Mouse (Mus musculus) adrenal gland (tissue): ENCODE results near the gene Ckap4.

Experiments
- intact Hi-C: fragments of 180-260 bp; cut with DNase I; formaldehyde crosslinking; loops from one replicate; pipeline ENCODE4 v1.15.1; 2025
- long read RNA-seq, 2 experiments: library from polyadenylated mRNA; unstranded; transcript quantifications; one replicate each; pipeline ENCODE4 v2.0.0; 2020; ENCODE audit warnings: borderline replicate concordance in 1 of 2; ENCODE audit not compliant: insufficient replicate concordance in 1 of 2

Gene Ckap4
- long read RNA-seq, experiment 1, transcript Ckap4-201 (2 exons, 3,089 nt) = major isoform, 32 of 33 reads
- long read RNA-seq, experiment 1, partial matches to known transcripts = 0 of 33 reads
- long read RNA-seq, experiment 1, other reads (novel, unspliced or antisense) = 1 of 33 reads
- long read RNA-seq, experiment 2, transcript Ckap4-201 (2 exons, 3,089 nt) = major isoform, 34 of 38 reads
- long read RNA-seq, experiment 2, partial matches to known transcripts = 0 of 38 reads
- long read RNA-seq, experiment 2, other reads (novel, unspliced or antisense) = 4 of 38 reads

GRCm38 (mm10) chr10:84533912-84534671, at the start of gene Ckap4:
Gene Ckap4 (minus strand): TSS chr10:84534062.
- intact Hi-C loops = loop anchor here (5.0 kb wide), 2 partner anchors 43 to 88 kb away; partner anchors contain the start of genes Polr3b and Tcp11l2

- intact Hi-C loops = no loop called here
These were observed 48.4 kb upstream of the Ckap4 start for GRCm38 (mm10) chr10:84582236-84582635.

- intact Hi-C loops = no loop called here
These were observed 47.3 kb upstream of the Ckap4 start for GRCm38 (mm10) chr10:84581191-84581590.

- intact Hi-C loops = loop anchor here (5.0 kb wide), 2 partner anchors 33 to 47 kb away; partner anchors contain the start of gene Ckap4
These were observed 45.7 kb upstream of the Ckap4 start for GRCm38 (mm10) chr10:84579527-84579926.

GRCm38 (mm10) chr10:84578738-84579137, 44.9 kb upstream of the Ckap4 start:
- intact Hi-C loops = loop anchor here (5.0 kb wide), 2 partner anchors 34 to 46 kb away; partner anchors contain the start of gene Ckap4

- intact Hi-C loops = loop anchor here (5.0 kb wide), 2 partner anchors 35 to 45 kb away; partner anchors contain the start of gene Ckap4
These were observed 43.3 kb upstream of the Ckap4 start for GRCm38 (mm10) chr10:84577071-84577727.

GRCm38 (mm10) chr10:84576395-84577070, 42.7 kb upstream of the Ckap4 start, which contains the start of gene Tcp11l2:
Gene Tcp11l2 (plus strand): TSS chr10:84576626.
- intact Hi-C loops = loop anchor here (5.0 kb wide), 2 partner anchors 36 to 44 kb away; partner anchors contain the start of gene Ckap4

GRCm38 (mm10) chr10:84576029-84576394, 42.1 kb upstream of the Ckap4 start:
- intact Hi-C loops = loop anchor here (5.0 kb wide), 2 partner anchors 36 to 44 kb away; partner anchors contain the start of gene Ckap4

GRCm38 (mm10) chr10:84573671-84574420, 40.0 kb upstream of the Ckap4 start:
- intact Hi-C loops = no loop called here

GRCm38 (mm10) chr10:84571052-84571639, 37.3 kb upstream of the Ckap4 start:
- intact Hi-C loops = no loop called here

- intact Hi-C loops = no loop called here
These were observed 30.6 kb upstream of the Ckap4 start for GRCm38 (mm10) chr10:84564427-84564826.

- intact Hi-C loops = no loop called here
These were observed 29.0 kb upstream of the Ckap4 start for GRCm38 (mm10) chr10:84562567-84563554.

GRCm38 (mm10) chr10:84562121-84562520, 28.3 kb upstream of the Ckap4 start:
- intact Hi-C loops = no loop called here

GRCm38 (mm10) chr10:84559986-84560385, 26.1 kb upstream of the Ckap4 start:
- intact Hi-C loops = no loop called here

GRCm38 (mm10) chr10:84558511-84558910, 24.6 kb upstream of the Ckap4 start:
- intact Hi-C loops = no loop called here

GRCm38 (mm10) chr10:84556120-84556519, 22.3 kb upstream of the Ckap4 start:
- intact Hi-C loops = no loop called here

GRCm38 (mm10) chr10:84554291-84555009, 20.6 kb upstream of the Ckap4 start:
- intact Hi-C loops = no loop called here

- intact Hi-C loops = no loop called here
These were observed 18.6 kb upstream of the Ckap4 start for GRCm38 (mm10) chr10:84552477-84552876.
